Mouse (Mus musculus) G1E (cell line): ENCODE data around the gene Adcyap1r1. TPM values are rescaled to one million over a fixed set of nuclear protein-coding genes. Genes with fewer than 3 reads are reported as not detected.

Experiments
- ATAC-seq: 2 replicates; pipeline ENCODE4 v1.8.0; 2016; ENCODE audit warnings: mild to moderate bottlenecking; ENCODE audit not compliant: insufficient number of reproducible peaks, poor library complexity, low FRiP score, severe bottlenecking; ENCODE audit errors: extremely low read depth
- DNase-seq: peaks from one replicate; pipeline ENCODE4 v3.0.0; 2012; ENCODE audit warnings: low spot score
- H3K27me3 ChIP-seq: 2 replicates; pipeline ENCODE4 v1.6.1; 2012; ENCODE audit warnings: mild to moderate bottlenecking, low read length, inconsistent platforms; ENCODE audit not compliant: insufficient read depth
- H3K36me3 ChIP-seq: replicated peaks from 2 replicates; pipeline ENCODE3; 2012; ENCODE audit warnings: mild to moderate bottlenecking, inconsistent platforms
- H3K4me1 ChIP-seq: 2 replicates; pipeline ENCODE4 v1.6.1; 2012; ENCODE audit warnings: low read depth, low read length, inconsistent platforms, mixed read lengths; ENCODE audit not compliant: insufficient read depth
- H3K4me3 ChIP-seq: 2 replicates; pipeline ENCODE4 v1.5.1; 2012; ENCODE audit warnings: low read depth, mild to moderate bottlenecking, inconsistent platforms, low read length, moderate library complexity, mixed read lengths
- H3K9me3 ChIP-seq: replicated peaks from 2 replicates; pipeline ENCODE4 v1.6.1; 2012; ENCODE audit warnings: inconsistent platforms
- CTCF ChIP-seq: IDR thresholded peaks from 2 replicates; pipeline ENCODE4 v1.5.1; 2012; ENCODE audit warnings: low read depth, low read length, inconsistent platforms, mixed read lengths
- GATA1 ChIP-seq: IDR thresholded peaks from 2 replicates; pipeline ENCODE4 v1.6.1; 2012; ENCODE audit warnings: borderline replicate concordance, low read length, inconsistent platforms, mixed read lengths
- GATA2 ChIP-seq: IDR thresholded peaks from 2 replicates; pipeline ENCODE4 v1.6.1; 2012; ENCODE audit warnings: low read depth, low read length, inconsistent platforms, borderline replicate concordance
- POLR2AphosphoS5 ChIP-seq: IDR thresholded peaks from 2 replicates; pipeline ENCODE4 v1.6.1; 2012; ENCODE audit warnings: low read depth, low read length, inconsistent platforms; ENCODE audit not compliant: insufficient replicate concordance
- TAL1 ChIP-seq: conservative IDR thresholded peaks from 2 replicates; pipeline ENCODE4 v1.6.1; 2012; ENCODE audit warnings: low read depth, low read length, inconsistent platforms, mixed read lengths
- polyA plus RNA-seq: library from polyadenylated mRNA; stranded (reverse); fragments of >175 nt; gene quantifications from 2 replicates; pipeline ENCODE4 v1.2.3, GENCODE M21; 2012
- total RNA-seq, 2 experiments: library from RNA; stranded (forward) in 1 of 2; stranded (reverse) in 1 of 2; fragments of 200-1000 nt in 1 of 2; fragments of >200 nt in 1 of 2; fragmentation: Nextera tagmentation in 1 of 2; gene quantifications; 2 replicates each; pipeline ENCODE4 v1.2.3; 2014 to 2017

The Adcyap1r1 gene
- total and polyA plus RNA-seq, 3 experiments: 0.05 TPM; not detected in 2

GRCm38 (mm10) chr6:55434360-55434759, 17.4 kb upstream of the Adcyap1r1 start:
- H3K36me3 ChIP-seq: no peaks in the 10 kb centered on the region
- no peaks in the 10 kb centered on the region for H3K27me3 ChIP-seq
- DNase-seq: no peak
- H3K9me3 ChIP-seq: no peaks in the 10 kb centered on the region
- ATAC-seq: no peak
- no peaks in the 10 kb centered on the region for H3K4me1 ChIP-seq
- H3K4me3 ChIP-seq: no peak overlapping the region
- TF ChIP-seq POLR2AphosphoS5 (no peak), GATA1 (no peak), CTCF (no peak), GATA2 (no peak), TAL1 (no peak)

- Histone ChIP-seq H3K4me1 (no peaks in the 10 kb centered on the region), H3K4me3 (no peak overlapping the region), H3K9me3 (no peaks in the 10 kb centered on the region), H3K36me3 (no peaks in the 10 kb centered on the region), H3K27me3 (no peaks in the 10 kb centered on the region)
- DNase-seq (no peak), ATAC-seq (no peak)
- no peak for TF ChIP-seq POLR2AphosphoS5
These were observed 16.3 kb upstream of the Adcyap1r1 start for GRCm38 (mm10) chr6:55435266-55436159.

- H3K27me3 ChIP-seq: no peaks in the 10 kb centered on the region
- no peak for ATAC-seq
These were observed 13.9 kb upstream of the Adcyap1r1 start for GRCm38 (mm10) chr6:55437919-55438318.

GRCm38 (mm10) chr6:55438837-55439236, 12.9 kb upstream of the Adcyap1r1 start:
- Histone ChIP-seq H3K36me3 (no peaks in the 10 kb centered on the region), H3K9me3 (no peaks in the 10 kb centered on the region), H3K4me1 (no peaks in the 10 kb centered on the region), H3K27me3 (no peaks in the 10 kb centered on the region), H3K4me3 (no peak overlapping the region)
- TF ChIP-seq GATA1 (no peak), CTCF (no peak), POLR2AphosphoS5 (no peak)
- no peak for DNase-seq
- no peak for ATAC-seq

More at GRCm38 (mm10) chr6:55437919-55438318, 13.9 kb upstream of the Adcyap1r1 start:
- Histone ChIP-seq H3K4me1 (no peaks in the 10 kb centered on the region), H3K9me3 (no peaks in the 10 kb centered on the region), H3K4me3 (no peak overlapping the region), H3K36me3 (no peaks in the 10 kb centered on the region)
- DNase-seq: no peak
- no peak for TF ChIP-seq GATA2
- TF ChIP-seq CTCF: no peak
- no peak for TF ChIP-seq GATA1
- TF ChIP-seq TAL1: no peak
- no peak for TF ChIP-seq POLR2AphosphoS5

- ATAC-seq: no peak
- Histone ChIP-seq H3K36me3 (no peaks in the 10 kb centered on the region), H3K9me3 (no peaks in the 10 kb centered on the region), H3K4me3 (no peak overlapping the region), H3K4me1 (no peaks in the 10 kb centered on the region), H3K27me3 (no peaks in the 10 kb centered on the region)
- TF ChIP-seq CTCF: no peak
- no peak for TF ChIP-seq TAL1
- TF ChIP-seq POLR2AphosphoS5: no peak
- TF ChIP-seq GATA1: no peak
- TF ChIP-seq GATA2: no peak
- DNase-seq: no peak
These were observed 7.7 kb upstream of the Adcyap1r1 start for GRCm38 (mm10) chr6:55443927-55444688.

- ATAC-seq: no peak
- no peaks in the 10 kb centered on the region for H3K36me3 ChIP-seq
- no peak for TF ChIP-seq GATA1
- no peak for TF ChIP-seq POLR2AphosphoS5
- TF ChIP-seq CTCF: no peak
- TF ChIP-seq GATA2: no peak
- DNase-seq: no peak
- no peaks in the 10 kb centered on the region for H3K27me3 ChIP-seq
- H3K4me3 ChIP-seq: no peak overlapping the region
- no peaks in the 10 kb centered on the region for H3K9me3 ChIP-seq
- no peaks in the 10 kb centered on the region for H3K4me1 ChIP-seq
These were observed 7.1 kb upstream of the Adcyap1r1 start for GRCm38 (mm10) chr6:55444721-55445120.
